Mouse (Mus musculus): ENCODE data around the gene Stra6.

Stra6 gene

GRCm38 (mm10) chr9:58063531-58063930, at the start of gene Stra6:
TSS of gene Stra6 (plus strand) at chr9:58063788.
- CTCF ChIA-PET = no interaction called here

- CTCF ChIA-PET = interaction anchor here (0.8 kb wide), 1 partner anchor 533 kb away, joined by 6 read pairs; no protein-coding TSS in a partner anchor
These were observed 49.0 kb upstream of the Stra6 start for GRCm38 (mm10) chr9:58014393-58015160.

- CTCF ChIA-PET = no interaction called here
These were observed 47.7 kb upstream of the Stra6 start for GRCm38 (mm10) chr9:58015856-58016255.

DNA sequence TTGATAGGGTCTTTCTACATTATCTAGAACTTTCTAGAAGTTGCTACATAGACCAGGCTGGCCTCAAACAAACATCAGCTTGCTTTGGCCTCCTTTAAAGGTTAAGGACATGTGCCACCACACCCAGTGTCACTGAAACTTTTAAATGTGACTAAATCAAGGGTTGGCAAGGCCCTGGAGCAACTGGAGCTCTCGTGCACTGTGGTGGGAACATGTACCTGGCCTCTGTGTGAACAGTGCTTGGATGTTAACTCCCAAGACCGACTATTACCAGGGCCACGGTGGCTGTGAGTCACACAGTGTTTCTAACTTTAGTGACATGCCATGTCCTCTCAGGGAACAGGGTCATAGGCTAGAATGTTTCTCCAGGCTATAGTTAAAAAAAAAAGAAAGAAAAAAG, 46.6 kb upstream of the Stra6 start:
- CTCF ChIA-PET = no interaction called here

DNA sequence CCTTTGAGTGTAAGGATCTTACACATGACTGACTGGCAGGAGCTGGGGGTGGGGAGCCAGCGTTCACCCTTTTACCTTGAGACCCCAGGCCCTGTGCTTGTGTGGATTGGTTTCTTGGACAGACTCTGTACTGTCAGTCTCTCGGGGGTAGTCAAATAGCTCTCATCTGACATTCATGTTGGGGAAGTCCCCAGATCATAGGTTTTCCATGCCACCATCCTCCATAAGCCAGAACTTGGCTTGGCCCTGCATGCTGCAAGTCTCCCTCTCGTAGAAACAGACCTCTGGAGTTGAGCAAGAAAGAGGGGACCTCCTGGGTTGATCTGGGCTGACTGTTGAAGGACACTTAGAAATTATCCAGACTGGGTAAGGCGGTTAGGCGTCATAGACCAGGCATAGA, 45.2 kb upstream of the Stra6 start:
- CTCF ChIA-PET = interaction anchor here (0.8 kb wide), 1 partner anchor 18 kb away, joined by 5 read pairs; no protein-coding TSS in a partner anchor

DNA sequence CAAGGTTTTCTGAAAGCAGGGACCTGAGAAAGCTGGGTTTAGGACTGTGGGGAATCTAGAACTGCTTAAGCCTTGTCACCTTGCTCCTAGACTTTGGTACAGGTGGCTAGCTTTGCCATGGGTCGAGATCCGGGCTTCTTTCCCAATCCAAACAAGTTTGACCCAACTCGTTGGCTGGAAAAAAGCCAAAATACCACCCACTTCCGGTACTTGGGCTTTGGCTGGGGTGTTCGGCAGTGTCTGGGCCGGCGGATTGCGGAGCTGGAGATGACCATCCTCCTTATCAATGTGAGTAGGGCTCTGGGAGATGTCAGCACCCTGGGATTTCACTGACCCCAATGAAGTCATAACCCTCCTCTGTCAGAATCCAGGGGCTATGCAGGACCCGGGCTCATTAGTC, 37.6 kb upstream of the Stra6 start:
- CTCF ChIA-PET = no interaction called here

- CTCF ChIA-PET = no interaction called here
These were observed 36.0 kb upstream of the Stra6 start for GRCm38 (mm10) chr9:58027426-58028180.

- CTCF ChIA-PET = interaction anchor here (0.6 kb wide), 1 partner anchor 486 kb away, joined by 7 read pairs; no protein-coding TSS in a partner anchor
These were observed 34.7 kb upstream of the Stra6 start for GRCm38 (mm10) chr9:58028841-58029240.

GRCm38 (mm10) chr9:58029635-58030034, 34.0 kb upstream of the Stra6 start:
- CTCF ChIA-PET = no interaction called here

DNA sequence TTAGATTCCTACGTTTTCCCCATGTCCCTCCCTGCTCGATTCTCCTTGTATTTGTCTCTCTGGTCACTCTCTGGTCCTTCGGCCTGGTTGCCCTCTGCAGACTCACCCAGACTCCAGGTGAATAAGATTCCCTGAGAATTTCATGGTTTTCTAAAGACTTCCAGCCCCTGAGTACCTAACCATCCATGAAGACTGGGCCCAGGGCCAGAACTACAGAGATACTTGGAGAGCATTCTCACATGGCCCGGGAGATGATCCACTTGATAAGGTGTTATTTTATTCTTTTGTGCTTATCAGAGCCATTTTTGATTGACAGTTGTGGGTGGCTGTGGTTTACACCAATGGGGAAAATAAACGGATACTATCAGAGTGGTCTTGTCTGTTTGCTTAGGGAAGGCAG, 31.7 kb upstream of the Stra6 start:
- CTCF ChIA-PET = no interaction called here

DNA sequence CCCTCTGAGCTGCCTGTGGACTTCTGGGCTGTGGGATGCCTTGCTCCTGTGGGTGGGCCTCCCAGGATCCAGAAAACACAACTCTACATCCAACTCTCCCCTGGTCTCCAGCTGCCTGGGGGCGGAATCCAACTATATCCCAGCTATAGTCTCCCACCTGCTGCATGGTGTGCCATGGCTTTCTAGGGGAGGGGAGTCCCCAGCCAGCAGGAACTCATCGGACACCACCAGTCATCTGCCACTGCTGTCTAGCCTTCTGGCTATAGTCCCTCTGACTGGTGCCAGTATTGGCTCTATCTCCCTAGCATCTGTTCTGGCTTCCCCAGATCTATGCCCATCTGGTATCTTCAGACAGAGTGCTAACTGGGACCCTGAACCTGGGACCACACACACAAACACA, 28.1 kb upstream of the Stra6 start:
- CTCF ChIA-PET = interaction anchor here (0.9 kb wide), 1 partner anchor 17 kb away, joined by 5 read pairs; no protein-coding TSS in a partner anchor

GRCm38 (mm10) chr9:58035951-58036698, 27.5 kb upstream of the Stra6 start:
- CTCF ChIA-PET = interaction anchor here (0.9 kb wide), 1 partner anchor 17 kb away, joined by 5 read pairs; no protein-coding TSS in a partner anchor

- CTCF ChIA-PET = no interaction called here
These were observed 26.6 kb upstream of the Stra6 start for GRCm38 (mm10) chr9:58036961-58037360.

GRCm38 (mm10) chr9:58038500-58039168, 25.0 kb upstream of the Stra6 start:
- CTCF ChIA-PET = interaction anchor here (0.5 to 0.7 kb wide), 5 partner anchors 33 to 612 kb away, joined by 5 to 12 read pairs (median 7); no protein-coding TSS in a partner anchor

DNA sequence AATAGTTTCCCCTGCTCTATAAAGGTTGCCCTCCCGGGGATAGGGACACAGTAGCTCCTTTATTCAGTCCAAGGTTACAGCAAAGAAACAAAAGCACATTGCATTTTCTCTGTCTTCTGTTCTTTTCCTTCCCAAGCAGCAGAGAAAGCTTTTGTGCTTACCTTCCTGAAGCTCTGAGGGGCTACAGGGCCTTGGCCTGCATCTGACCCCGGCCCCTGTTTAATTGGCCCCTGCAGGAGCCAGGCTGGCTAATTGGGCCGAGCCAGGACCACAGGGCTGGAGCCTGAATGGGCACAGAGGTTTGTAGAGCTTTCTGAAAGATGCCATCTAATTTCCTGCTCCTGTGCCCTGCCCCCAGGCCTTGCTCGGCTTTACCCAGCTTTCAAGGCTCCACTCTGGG, 22.6 kb upstream of the Stra6 start:
- CTCF ChIA-PET = no interaction called here

DNA sequence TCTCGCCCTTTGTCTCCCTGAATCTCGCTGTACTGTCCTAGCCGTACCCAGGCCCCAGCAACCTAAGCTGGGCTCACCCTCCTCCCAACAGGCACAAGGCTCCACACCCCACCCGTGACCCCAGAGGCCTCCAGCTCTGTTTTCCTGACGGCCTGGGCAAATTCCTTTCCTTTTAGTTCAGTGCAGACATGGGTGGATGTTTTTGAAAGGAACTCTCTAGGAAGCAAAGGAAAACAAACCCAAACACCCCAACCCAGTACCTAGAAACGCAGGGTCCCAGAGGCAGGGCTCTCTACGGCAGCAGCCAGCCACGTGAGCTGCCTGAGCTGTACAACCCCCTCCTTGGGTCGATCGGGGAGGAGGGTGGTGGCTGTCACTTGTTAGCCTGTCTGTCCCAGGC, 21.2 kb upstream of the Stra6 start:
- CTCF ChIA-PET = no interaction called here

- CTCF ChIA-PET = interaction anchor here (0.6 kb wide), 1 partner anchor 1238 kb away, joined by 6 read pairs; no protein-coding TSS in a partner anchor
These were observed 20.0 kb upstream of the Stra6 start for GRCm38 (mm10) chr9:58043496-58044017.

- CTCF ChIA-PET = no interaction called here
These were observed 18.8 kb upstream of the Stra6 start for GRCm38 (mm10) chr9:58044828-58045227.

GRCm38 (mm10) chr9:58045646-58046045, 17.9 kb upstream of the Stra6 start:
- CTCF ChIA-PET = no interaction called here

GRCm38 (mm10) chr9:58047061-58047460, 16.5 kb upstream of the Stra6 start:
- CTCF ChIA-PET = no interaction called here

- CTCF ChIA-PET = no interaction called here
These were observed 15.0 kb upstream of the Stra6 start for GRCm38 (mm10) chr9:58048621-58049020.

Data from spleen, embryonic (tissue).